Mouse (Mus musculus): ENCODE results near the gene 4930595D18Rik. TPM values are rescaled to one million over a fixed set of nuclear protein-coding genes. Genes with fewer than 3 reads are reported as not detected.

Gene 4930595D18Rik
- polyA plus RNA-seq, 1 experiment from 2014 or later, result not detected

DNA sequence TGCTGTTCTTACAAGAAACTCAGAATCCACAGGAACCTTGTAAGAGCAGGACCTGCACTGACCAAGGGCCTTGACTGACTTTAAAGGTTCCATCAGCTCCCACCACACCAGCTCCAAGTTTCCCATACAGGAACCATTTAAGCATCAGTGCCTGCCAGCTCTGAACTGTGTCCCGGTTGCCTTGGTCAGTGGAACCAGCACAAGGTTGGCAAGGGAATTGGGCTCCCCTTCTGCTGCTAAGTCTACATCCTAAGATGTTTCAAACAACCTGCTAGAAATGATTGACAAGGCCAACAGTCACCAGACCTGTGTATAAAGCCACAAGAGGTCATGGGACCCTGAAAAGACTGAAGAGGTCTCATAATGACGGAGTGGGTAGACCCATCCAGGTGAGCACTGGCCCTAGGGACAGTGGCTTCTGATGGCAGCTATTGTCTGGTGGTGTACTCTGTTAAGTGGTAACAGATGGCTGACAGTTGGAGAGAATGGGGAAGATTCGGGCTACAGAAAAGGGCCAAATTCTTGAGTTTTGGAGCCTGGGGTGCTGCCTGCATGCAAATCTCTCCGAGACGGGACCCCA is 64.7 kb downstream of the 4930595D18Rik start:
- Histone ChIP-seq H3K27ac (ENCODE audit: low read depth, low read length) (no peak overlapping the region), H3K9ac (ENCODE audit: low read depth, low read length) (no peak overlapping the region), H3K36me3 (ENCODE audit: control insufficient read depth, insufficient read depth, low read length) (peaks cover 35% of the 10 kb centered on the region), H3K4me2 (replicated peaks; ENCODE audit: low read depth, low read length) (no peak overlapping the region), H3K4me1 (ENCODE audit: control insufficient read depth, insufficient read depth, low read length) (no peaks in the 10 kb centered on the region), H3K4me3 (ENCODE audit: low read length) (no peak overlapping the region), H3K9me3 (ENCODE audit: control insufficient read depth, low read length) (no peaks in the 10 kb centered on the region), H3K27me3 (ENCODE audit: control insufficient read depth, insufficient read depth, low read length) (no peaks in the 10 kb centered on the region)
- no peak for ATAC-seq (ENCODE audit: low FRiP score, low TSS enrichment)
- WGBS, result 91% methylated on average over 5 of the region's 5 CpGs

DNA sequence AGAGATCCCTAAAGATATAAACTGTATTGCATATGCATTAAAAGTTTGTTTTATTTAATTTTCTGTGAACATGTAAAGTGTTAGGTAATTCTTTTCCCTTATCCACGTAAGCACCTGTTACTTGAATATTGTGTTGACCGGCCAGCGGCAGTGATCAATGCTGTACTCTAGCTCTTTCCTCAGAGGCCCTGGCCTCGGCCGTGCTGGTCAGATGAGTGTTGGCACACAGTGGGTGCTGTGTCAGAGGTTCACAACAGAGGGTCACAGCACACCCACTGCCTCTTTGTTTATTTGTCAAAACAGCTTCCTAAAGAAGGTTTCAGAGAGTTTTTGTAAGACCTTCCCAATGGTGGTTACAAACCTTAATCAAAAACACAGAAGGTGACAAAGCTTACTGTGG is 69.7 kb downstream of the 4930595D18Rik start:
- no peaks in the 10 kb centered on the region for H3K4me1 ChIP-seq (ENCODE audit: control insufficient read depth, insufficient read depth, low read length)
- H3K27ac ChIP-seq (ENCODE audit: low read depth, low read length), result no peak overlapping the region
- H3K27me3 ChIP-seq (ENCODE audit: control insufficient read depth, insufficient read depth, low read length), result no peaks in the 10 kb centered on the region
- no peaks in the 10 kb centered on the region for H3K9me3 ChIP-seq (ENCODE audit: control insufficient read depth, low read length)
- 97% methylated on average over 5 of the region's 5 CpGs for WGBS
- no peak overlapping the region for H3K4me2 ChIP-seq (replicated peaks; ENCODE audit: low read depth, low read length)
- ATAC-seq (ENCODE audit: low FRiP score, low TSS enrichment), result no peak
- H3K36me3 ChIP-seq (ENCODE audit: control insufficient read depth, insufficient read depth, low read length), result peaks cover 78% of the 10 kb centered on the region
- no peak overlapping the region for H3K9ac ChIP-seq (ENCODE audit: low read depth, low read length)
- H3K4me3 ChIP-seq (ENCODE audit: low read length), result no peak overlapping the region

- peaks cover 84% of the 10 kb centered on the region for H3K36me3 ChIP-seq (ENCODE audit: control insufficient read depth, insufficient read depth, low read length)
- WGBS, result 86% methylated on average over 8 of the region's 8 CpGs
Observed at GRCm38 (mm10) chr12:111111176-111111575, 73.1 kb downstream of the 4930595D18Rik start.

More at GRCm38 (mm10) chr12:111111176-111111575, 73.1 kb downstream of the 4930595D18Rik start:
- no peak for ATAC-seq (ENCODE audit: low FRiP score, low TSS enrichment)
- H3K9me3 ChIP-seq (ENCODE audit: control insufficient read depth, low read length), result no peaks in the 10 kb centered on the region
- H3K27ac ChIP-seq (ENCODE audit: low read depth, low read length), result no peak overlapping the region
- H3K4me2 ChIP-seq (replicated peaks; ENCODE audit: low read depth, low read length), result no peak overlapping the region
- no peaks in the 10 kb centered on the region for H3K27me3 ChIP-seq (ENCODE audit: control insufficient read depth, insufficient read depth, low read length)
- H3K9ac ChIP-seq (ENCODE audit: low read depth, low read length), result no peak overlapping the region
- H3K4me3 ChIP-seq (ENCODE audit: low read length), result no peak overlapping the region
- no peaks in the 10 kb centered on the region for H3K4me1 ChIP-seq (ENCODE audit: control insufficient read depth, insufficient read depth, low read length)

Other genes with a start within 250 kb of the 4930595D18Rik start
- gene Ankrd9, start 205.5 kb downstream of the 4930595D18Rik start, polyA plus RNA-seq (2014; fragmentation: Nextera tagmentation; extraction: Ambion mirVana), result 11.0 and 12.4 TPM in 2 replicates
- 15.9 and 17.4 TPM in 2 replicates for gene Rcor1, start 145.1 kb downstream of the 4930595D18Rik start, polyA plus RNA-seq (2014; fragmentation: Nextera tagmentation; extraction: Ambion mirVana)
- gene Traf3, start 18.1 kb downstream of the 4930595D18Rik start, polyA plus RNA-seq (2014; fragmentation: Nextera tagmentation; extraction: Ambion mirVana), result 12.5 and 14.0 TPM in 2 replicates
- gene Amn, start 86.6 kb upstream of the 4930595D18Rik start, polyA plus RNA-seq (2014; fragmentation: Nextera tagmentation; extraction: Ambion mirVana), result 7.8 and 14.5 TPM in 2 replicates
- 43.4 and 44.3 TPM in 2 replicates for gene Cdc42bpb, start 193.2 kb upstream of the 4930595D18Rik start, polyA plus RNA-seq (2014; fragmentation: Nextera tagmentation; extraction: Ambion mirVana)
- gene Lbhd2, start 222.3 kb upstream of the 4930595D18Rik start, polyA plus RNA-seq (2014; fragmentation: Nextera tagmentation; extraction: Ambion mirVana), result 5.8 and 9.9 TPM in 2 replicates
- 10.8 and 10.9 TPM in 2 replicates for gene Exoc3l4, start 232.5 kb upstream of the 4930595D18Rik start, polyA plus RNA-seq (2014; fragmentation: Nextera tagmentation; extraction: Ambion mirVana)